Mouse (Mus musculus): ENCODE results near the gene Gm20843.
"Not testable (repeated sequence)": the region's sequence is repeated elsewhere in the genome, so short reads cannot be mapped to it uniquely, and the experiment has no call there.

The Gm20843 gene

GRCm38 (mm10) chrY:72247018-72247417, at the start of gene Gm20843:
Gene Gm20843, minus strand, starts transcription at chrY:72247118.
- DNase-seq = not testable (repeated sequence)
